19 mouse cellular contexts compared by ENCODE assay signal in genomic region chr19:12015708-12016107, GRCm38 (mm10). TPM values are rescaled to one million over a fixed set of nuclear protein-coding genes. Genes with fewer than 3 reads are reported as not detected.
DNase-seq lines count a peak whose midpoint lies in the region; ATAC-seq and TF ChIP-seq lines count a peak whose summit lies in the region.
"Had no signal": no experiment of that assay in that cellular context is flagged by ENCODE, and none has a peak within 500 bp of the region (broad histone marks: within the 10 kb centered on the region; RNA-seq: fewer than 3 reads in every experiment).

No protein-coding gene starts in this region.

- H3K27me3 ChIP-seq in heart, adult 2 months (ENCODE audit: control insufficient read depth, insufficient read depth, low read length) = no peaks in the 10 kb centered on the region
- H3K27me3 ChIP-seq in lung, postnatal 0 days (replicated peaks; ENCODE audit: insufficient read depth, low read length) = no peaks in the 10 kb centered on the region
- H3K27me3 ChIP-seq: forebrain, embryonic 12.5 days; heart, embryonic 15.5 days; stomach, embryonic 15.5 days had no signal

- H3K4me3 ChIP-seq in heart, adult 2 months = no peak overlapping the region
- H3K4me3 ChIP-seq in lung, postnatal 0 days (ENCODE audit: low read depth, low read length) = no peak overlapping the region
- H3K4me3 ChIP-seq in macrophage (ENCODE audit: inconsistent target) = no peak overlapping the region
- H3K4me3 ChIP-seq: embryonic facial prominence, embryonic 10.5 days; forebrain, embryonic 12.5 days; heart, embryonic 15.5 days; limb, embryonic 12.5 days; stomach, embryonic 15.5 days had no signal

- TF ChIP-seq CTCF in heart, adult 2 months (IDR thresholded peaks at IDR 0.05) = peak; percentile 63
- peak; percentile 55 for TF ChIP-seq CTCF in lung, postnatal 0 days (IDR thresholded peaks at IDR 0.05)

- no peak for TF ChIP-seq EP300 in heart, adult 2 months (IDR thresholded peaks at IDR 0.05; ENCODE audit: insufficient read depth, low read depth, low read length)
- TF ChIP-seq EP300 in lung, postnatal 0 days (IDR thresholded peaks at IDR 0.05) = no peak

- H3K79me2 ChIP-seq in heart, adult 2 months (replicated peaks; ENCODE audit: control insufficient read depth, insufficient read depth, low read length) = no peaks in the 10 kb centered on the region
- no peaks in the 10 kb centered on the region for H3K79me2 ChIP-seq in macrophage (ENCODE audit: inconsistent target)

- H3K27ac ChIP-seq in heart, adult 2 months = no peak overlapping the region
- H3K27ac ChIP-seq in lung, postnatal 0 days (ENCODE audit: low read length) = no peak overlapping the region
- 0 out of 2 replicates have a peak overlapping the region, but pooled peaks have one; percentile 3 for H3K27ac ChIP-seq in macrophage
- H3K27ac ChIP-seq: embryonic facial prominence, embryonic 10.5 days; forebrain, embryonic 12.5 days; heart, embryonic 15.5 days; limb, embryonic 12.5 days; stomach, embryonic 15.5 days had no signal

- DNase-seq in heart, adult 2 months = no peak
- no peak for DNase-seq in heart, adult 9 months (ENCODE audit: low spot score in 2 of 2)
- no peak for DNase-seq in lung, postnatal 0 days (ENCODE audit: low spot score)
- DNase-seq in lung, postnatal 36 days = no peak
- peak; percentile 72 for DNase-seq in ES-CJ7 (ENCODE audit: low read depth, low spot score)
- no peak for DNase-seq in spleen, postnatal 14 days (ENCODE audit: low spot score in 2 of 2)
- DNase-seq in layer of hippocampus, postnatal 10 days (ENCODE audit: low spot score in 2 of 2) = no peak
- DNase-seq: gastrocnemius, postnatal 14 days; right cerebral cortex, adult 18-20 months had no signal

- no peak for TF ChIP-seq POLR2A in heart, adult 2 months (IDR thresholded peaks at IDR 0.05; ENCODE audit: insufficient read depth, low read depth, low read length)

- H3K9ac ChIP-seq in heart, adult 2 months (ENCODE audit: low read depth, low read length) = no peak overlapping the region
- no peak overlapping the region for H3K9ac ChIP-seq in lung, postnatal 0 days (replicated peaks; ENCODE audit: low read depth)
- H3K9ac ChIP-seq: forebrain, embryonic 12.5 days; heart, embryonic 15.5 days; limb, embryonic 12.5 days; stomach, embryonic 15.5 days had no signal

- no peaks in the 10 kb centered on the region for H3K9me3 ChIP-seq in lung, postnatal 0 days (ENCODE audit: low read length)
- H3K9me3 ChIP-seq: embryonic facial prominence, embryonic 10.5 days; forebrain, embryonic 12.5 days; heart, embryonic 15.5 days; limb, embryonic 12.5 days; stomach, embryonic 15.5 days had no signal

- no peaks in the 10 kb centered on the region for H3K36me3 ChIP-seq in heart, adult 2 months (ENCODE audit: control insufficient read depth, insufficient read depth, low read length)
- H3K36me3 ChIP-seq in lung, postnatal 0 days (ENCODE audit: insufficient read depth, low read length) = no peaks in the 10 kb centered on the region
- H3K36me3 ChIP-seq in macrophage (ENCODE audit: inconsistent target) = no peaks in the 10 kb centered on the region
- H3K36me3 ChIP-seq: embryonic facial prominence, embryonic 10.5 days; forebrain, embryonic 12.5 days; heart, embryonic 15.5 days; limb, embryonic 12.5 days; stomach, embryonic 15.5 days had no signal

- no peak overlapping the region for H3K4me2 ChIP-seq in lung, postnatal 0 days (replicated peaks; ENCODE audit: low read depth, low read length)
- H3K4me2 ChIP-seq: forebrain, embryonic 12.5 days; heart, embryonic 15.5 days; limb, embryonic 12.5 days; stomach, embryonic 15.5 days had no signal

- H3K4me1 ChIP-seq in heart, adult 2 months (ENCODE audit: control insufficient read depth, insufficient read depth, low read length) = 0 out of 2 replicates have a peak, but pooled peaks cover 1% of the 10 kb centered on the region
- no peaks in the 10 kb centered on the region; the same call in 1 of the 2 replicates for H3K4me1 ChIP-seq in lung, postnatal 0 days (ENCODE audit: insufficient read depth, low read depth, low read length)
- H3K4me1 ChIP-seq: heart, embryonic 15.5 days; limb, embryonic 12.5 days; stomach, embryonic 15.5 days had no signal

- WGBS in heart, adult 2 months = 74% methylated on average over 8 of the region's 8 CpGs
- 69% methylated on average over 8 of the region's 8 CpGs for WGBS in lung, postnatal 0 days
- WGBS in macrophage (ENCODE audit: missing documents) = 85% methylated on average over 8 of the region's 8 CpGs

- intact Hi-C loops in heart, adult 2 months (cut with DNase I) = loop anchor here (10.0 kb wide), 2 partner anchors 559 to 779 kb away; partner anchors contain the start of genes Lpxn and Zfp91

- ATAC-seq in lung, postnatal 0 days = no peak
- ATAC-seq: inflammation-experienced regulatory T-cells, adult 6 months had no signal

RNA-seq across cellular contexts. Expression of gene Olfr1423, which starts 25.4 kb away (rescaled TPM):
- total RNA-seq in heart, adult 2 months (2021) = not detected
- polyA plus RNA-seq in heart, adult 2 months (2012; rRNA removed) = not detected in 2 replicates
- polyA plus RNA-seq in lung, postnatal 0 days (2015; fragmentation: Nextera tagmentation; extraction: Ambion mirVana) = not detected in 2 replicates
- total RNA-seq in macrophage (2018; cell fraction: chromatin; rRNA removed) = not detected
- total RNA-seq in macrophage (2018; cell fraction: cytosol; rRNA removed) = not detected
- not detected for total RNA-seq in macrophage (2018; cell fraction: nucleus; rRNA removed)
- not detected in 3 replicates for polyA plus RNA-seq in macrophage (2018)
- not detected for total RNA-seq in layer of hippocampus, postnatal 10 days (2021)
- total RNA-seq: gastrocnemius, postnatal 14 days; layer of hippocampus, adult 18-20 months had no signal
- polyA plus RNA-seq: heart, embryonic 15.5 days; limb, embryonic 12.5 days; neural tube, embryonic 11.5 days; stomach, embryonic 15.5 days had no signal

RNA-seq across cellular contexts. Expression of gene Olfr1424, which starts 46.8 kb away (rescaled TPM):
- not detected for total RNA-seq in heart, adult 2 months (2021)
- not detected in 2 replicates for polyA plus RNA-seq in heart, adult 2 months (2012; rRNA removed)
- polyA plus RNA-seq in lung, postnatal 0 days (2015; fragmentation: Nextera tagmentation; extraction: Ambion mirVana) = not detected in 2 replicates
- total RNA-seq in macrophage (2018; cell fraction: chromatin; rRNA removed) = not detected
- total RNA-seq in macrophage (2018; cell fraction: cytosol; rRNA removed) = not detected
- total RNA-seq in macrophage (2018; cell fraction: nucleus; rRNA removed) = not detected
- not detected in 3 replicates for polyA plus RNA-seq in macrophage (2018)
- not detected for total RNA-seq in layer of hippocampus, postnatal 10 days (2021)
- total RNA-seq: gastrocnemius, postnatal 14 days; layer of hippocampus, adult 18-20 months; megakaryocyte progenitor cell, adult 5-6 weeks had no signal
- polyA plus RNA-seq: embryonic facial prominence, embryonic 10.5 days; forebrain, embryonic 12.5 days; heart, embryonic 15.5 days; inflammation-experienced regulatory T-cells, adult 6 months; limb, embryonic 12.5 days; neural tube, embryonic 11.5 days; stomach, embryonic 15.5 days had no signal

RNA-seq across cellular contexts. Expression of gene Osbp, which starts 50.0 kb away (rescaled TPM):
- 10 to 100 TPM; 81.7 to 95.1 TPM for total RNA-seq in heart, adult 2 months (2021)
- 33.8 and 57.2 TPM in 2 replicates for polyA plus RNA-seq in heart, adult 2 months (2012; rRNA removed)
- polyA plus RNA-seq in lung, postnatal 0 days (2015; fragmentation: Nextera tagmentation; extraction: Ambion mirVana) = 4.6 and 5.2 TPM in 2 replicates
- total RNA-seq in macrophage (2018; cell fraction: chromatin; rRNA removed) = 10 to 100 TPM; 11.5 to 33.6 (median 23.9) TPM
- total RNA-seq in macrophage (2018; cell fraction: cytosol; rRNA removed) = 10 to 100 TPM; 24.6 to 46.9 (median 36.0) TPM
- 10 to 100 TPM; 16.3 to 53.2 (median 36.8) TPM for total RNA-seq in macrophage (2018; cell fraction: nucleus; rRNA removed)
- 27.8 to 35.2 TPM (median 29.0 TPM) in 3 replicates for polyA plus RNA-seq in macrophage (2018)
- 10 to 100 TPM; 54.2 to 56.3 TPM for total RNA-seq in layer of hippocampus, postnatal 10 days (2021)
